Mouse (Mus musculus): ENCODE measurements around the gene Erich6. TPM values are rescaled to one million over a fixed set of nuclear protein-coding genes. Genes with fewer than 3 reads are reported as not detected.

Erich6 gene
- polyA plus RNA-seq, 1 experiment from 2014 or later, result not detected

- 81% methylated on average over 3 of the region's 3 CpGs for WGBS (ENCODE audit: insufficient replicate concordance)
- no peak overlapping the region for H3K4me3 ChIP-seq (ENCODE audit: low read depth, low read length)
- no peaks in the 10 kb centered on the region for H3K4me1 ChIP-seq (ENCODE audit: insufficient read depth)
- H3K27ac ChIP-seq (ENCODE audit: low read depth), result no peak overlapping the region
- no peaks in the 10 kb centered on the region for H3K9me3 ChIP-seq (ENCODE audit: low read length)
- H3K27me3 ChIP-seq (ENCODE audit: insufficient read depth, low read length), result no peaks in the 10 kb centered on the region
- DNase-seq (no peak), ATAC-seq (no peak)
- no peak overlapping the region for H3K4me2 ChIP-seq (ENCODE audit: low read depth, low read length)
- no peak for TF ChIP-seq CTCF (IDR thresholded peaks at IDR 0.05; ENCODE audit: low read depth)
- TF ChIP-seq EP300 (IDR thresholded peaks at IDR 0.05; ENCODE audit: low read depth), result no peak
- no peaks in the 10 kb centered on the region for H3K36me3 ChIP-seq (replicated peaks; ENCODE audit: insufficient read depth, low read length)
- H3K9ac ChIP-seq (replicated peaks), result no peak overlapping the region
Observed at GRCm38 (mm10) chr3:58570821-58571220, 66.2 kb downstream of the Erich6 start.

Other genes starting within 250 kb of the Erich6 start
- 5.5 and 6.1 TPM in 2 replicates for gene Tsc22d2, start 222.5 kb downstream of the Erich6 start, polyA plus RNA-seq (2015; fragmentation: Nextera tagmentation; extraction: Ambion mirVana)
- 20.1 and 20.6 TPM in 2 replicates for gene Eif2a, start 111.4 kb downstream of the Erich6 start, polyA plus RNA-seq (2015; fragmentation: Nextera tagmentation; extraction: Ambion mirVana)
- gene Serp1, start 111.3 kb downstream of the Erich6 start, polyA plus RNA-seq (2015; fragmentation: Nextera tagmentation; extraction: Ambion mirVana), result 115 and 118 TPM in 2 replicates
- gene Selenot, start 60.6 kb downstream of the Erich6 start, polyA plus RNA-seq (2015; fragmentation: Nextera tagmentation; extraction: Ambion mirVana), result 13.5 TPM in 2 replicates
- 7.1 and 8.6 TPM in 2 replicates for gene Siah2, start 55.2 kb upstream of the Erich6 start, polyA plus RNA-seq (2015; fragmentation: Nextera tagmentation; extraction: Ambion mirVana)
- gene Mindy4b-ps, start 185.1 kb upstream of the Erich6 start, polyA plus RNA-seq (2015; fragmentation: Nextera tagmentation; extraction: Ambion mirVana), result not detected in 2 replicates
- gene Clrn1, start 248.1 kb upstream of the Erich6 start, polyA plus RNA-seq (2015; fragmentation: Nextera tagmentation; extraction: Ambion mirVana), result not detected in 2 replicates